Mouse (Mus musculus): ENCODE data around the gene Gm49711. TPM values are rescaled to one million over a fixed set of nuclear protein-coding genes. Genes with fewer than 3 reads are reported as not detected.
A peak's percentile ranks its signal among the peaks of the same experiment; 100 is the strongest.

Gm49711 gene
- 0.30 and 0.32 TPM in 2 replicates for polyA plus RNA-seq (2014; fragmentation: Nextera tagmentation; extraction: Ambion mirVana)

DNA sequence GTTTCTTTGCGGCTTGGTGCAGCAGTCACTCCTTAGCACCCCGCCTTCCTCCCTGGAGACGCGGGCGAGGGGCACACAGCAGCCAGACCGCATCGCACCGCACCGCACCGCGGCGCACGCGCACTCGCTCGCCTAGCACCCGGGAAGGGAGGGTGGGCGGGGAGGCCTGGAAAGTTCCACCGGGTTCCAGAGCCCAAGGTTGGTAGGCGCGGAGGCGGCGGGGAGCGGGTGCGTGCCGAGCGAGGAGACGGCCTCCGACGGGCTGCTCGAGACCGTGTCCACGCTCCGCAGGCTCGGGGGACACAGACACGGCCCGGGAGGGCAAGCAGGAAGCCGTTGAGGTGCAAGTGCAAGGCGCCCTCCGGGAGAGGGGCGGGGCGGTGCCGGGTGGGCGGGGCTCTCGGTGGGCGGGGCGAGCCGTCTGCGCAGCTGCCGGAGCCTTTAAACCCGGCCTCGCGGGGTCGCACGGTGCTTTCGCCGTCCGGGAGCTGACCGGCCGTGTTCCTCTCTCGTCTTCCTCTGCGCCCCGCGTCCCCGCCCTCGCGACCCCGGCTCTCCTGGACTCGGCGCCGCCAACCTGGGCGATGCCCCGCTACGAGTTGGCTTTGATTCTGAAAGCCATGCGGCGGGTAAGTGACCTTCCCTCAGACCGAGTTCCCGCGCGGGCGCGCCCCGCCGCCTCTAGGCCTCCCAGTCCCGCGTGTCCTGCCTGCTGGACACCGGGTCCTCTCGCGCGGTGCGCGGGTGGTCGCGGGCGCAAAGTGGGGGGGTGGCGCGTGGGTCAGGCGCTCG is at the start of gene Gm49711, which contains the start of the genes Mrps6 and Slc5a3:
Gene Gm49711, plus strand, starts transcription at position 465 of the 792 bp plus-strand sequence.
Gene Mrps6, plus strand, starts transcription at position 419 of the 792 bp plus-strand sequence.
Gene Slc5a3, plus strand, starts transcription at position 471 of the 792 bp plus-strand sequence.
- peak within 1 kb of the TSS; percentile 89 for H3K9ac ChIP-seq (ENCODE audit: low read depth, low read length)
- peaks cover 21% of the 10 kb centered on the region for H3K4me1 ChIP-seq (ENCODE audit: control insufficient read depth, insufficient read depth, low read length)
- peaks cover 22% of the 10 kb centered on the region; the same call in 1 of the 2 replicates for H3K36me3 ChIP-seq (ENCODE audit: control insufficient read depth, insufficient read depth, low read length)
- H3K4me2 ChIP-seq (replicated peaks; ENCODE audit: low read depth, low read length) = peak within 1 kb of the TSS; percentile 85
- H3K27ac ChIP-seq (ENCODE audit: low read depth, low read length) = peak within 1 kb of the TSS; percentile 80
- H3K9me3 ChIP-seq (ENCODE audit: control insufficient read depth, low read length) = peaks cover 8% of the 10 kb centered on the region
- H3K27me3 ChIP-seq (ENCODE audit: control insufficient read depth, insufficient read depth, low read length) = no peaks in the 10 kb centered on the region
- WGBS = under 1% methylated on average over 66 of the region's 99 CpGs
- ATAC-seq (ENCODE audit: low FRiP score, low TSS enrichment) = peak; percentile 92
- peak within 1 kb of the TSS; percentile 90 for H3K4me3 ChIP-seq (ENCODE audit: low read length)

DNA sequence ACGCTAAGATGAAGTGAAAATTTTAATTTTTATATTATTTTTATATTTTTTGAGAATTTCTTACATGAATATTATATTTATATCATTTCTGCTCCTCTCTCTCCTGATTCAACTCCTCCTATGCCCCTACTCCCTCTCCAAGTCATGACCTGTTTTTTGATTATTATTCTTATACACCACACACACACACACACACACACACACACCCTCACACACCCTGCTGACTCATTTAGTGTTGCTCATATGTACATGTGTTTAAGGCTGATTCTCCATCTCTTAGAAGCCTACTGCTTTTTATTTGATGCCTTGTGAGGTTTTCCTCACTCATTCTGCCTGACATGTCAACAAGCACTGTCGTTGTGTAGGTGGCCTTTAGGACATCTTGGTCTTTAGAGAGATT is 48.5 kb upstream of the Gm49711 start:
- no peaks in the 10 kb centered on the region for H3K36me3 ChIP-seq (ENCODE audit: control insufficient read depth, insufficient read depth, low read length)
- H3K27ac ChIP-seq (ENCODE audit: low read depth, low read length) = no peak overlapping the region
- no peak overlapping the region for H3K9ac ChIP-seq (ENCODE audit: low read depth, low read length)
- no peak overlapping the region for H3K4me3 ChIP-seq (ENCODE audit: low read length)
- no peaks in the 10 kb centered on the region for H3K4me1 ChIP-seq (ENCODE audit: control insufficient read depth, insufficient read depth, low read length)
- H3K4me2 ChIP-seq (replicated peaks; ENCODE audit: low read depth, low read length) = no peak overlapping the region
- no peaks in the 10 kb centered on the region for H3K9me3 ChIP-seq (ENCODE audit: control insufficient read depth, low read length)
- no peaks in the 10 kb centered on the region for H3K27me3 ChIP-seq (ENCODE audit: control insufficient read depth, insufficient read depth, low read length)
- 87% methylated on average over 2 of the region's 2 CpGs for WGBS
- ATAC-seq (ENCODE audit: low FRiP score, low TSS enrichment) = no peak

DNA sequence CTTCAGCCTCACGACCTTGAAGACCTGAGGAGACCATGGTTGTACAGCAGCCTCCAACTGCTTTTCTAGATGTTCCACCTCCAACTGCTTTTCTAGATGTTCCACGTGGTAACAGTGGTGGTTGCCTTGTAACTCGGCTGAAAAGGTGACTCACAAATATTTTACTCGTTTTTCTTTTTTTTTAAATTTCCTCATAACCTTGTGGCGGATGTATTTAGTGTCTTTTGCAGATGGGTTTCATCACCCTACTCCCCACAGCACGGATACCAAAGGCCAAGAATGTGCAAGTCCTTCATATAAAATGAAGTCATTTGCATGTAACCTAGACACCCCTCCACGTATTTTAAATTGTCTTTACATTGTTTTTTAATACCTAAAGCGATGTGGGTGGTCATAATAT is 41.3 kb upstream of the Gm49711 start:
- Histone ChIP-seq H3K36me3 (ENCODE audit: control insufficient read depth, insufficient read depth, low read length) (no peaks in the 10 kb centered on the region), H3K4me2 (replicated peaks; ENCODE audit: low read depth, low read length) (no peak overlapping the region), H3K4me3 (ENCODE audit: low read length) (no peak overlapping the region), H3K27ac (ENCODE audit: low read depth, low read length) (no peak overlapping the region), H3K4me1 (ENCODE audit: control insufficient read depth, insufficient read depth, low read length) (0 out of 2 replicates have a peak, but pooled peaks cover 9% of the 10 kb centered on the region), H3K9ac (ENCODE audit: low read depth, low read length) (no peak overlapping the region), H3K9me3 (ENCODE audit: control insufficient read depth, low read length) (no peaks in the 10 kb centered on the region), H3K27me3 (ENCODE audit: control insufficient read depth, insufficient read depth, low read length) (no peaks in the 10 kb centered on the region)
- no peak for ATAC-seq (ENCODE audit: low FRiP score, low TSS enrichment)
- 73% methylated on average over 8 of the region's 8 CpGs for WGBS

DNA sequence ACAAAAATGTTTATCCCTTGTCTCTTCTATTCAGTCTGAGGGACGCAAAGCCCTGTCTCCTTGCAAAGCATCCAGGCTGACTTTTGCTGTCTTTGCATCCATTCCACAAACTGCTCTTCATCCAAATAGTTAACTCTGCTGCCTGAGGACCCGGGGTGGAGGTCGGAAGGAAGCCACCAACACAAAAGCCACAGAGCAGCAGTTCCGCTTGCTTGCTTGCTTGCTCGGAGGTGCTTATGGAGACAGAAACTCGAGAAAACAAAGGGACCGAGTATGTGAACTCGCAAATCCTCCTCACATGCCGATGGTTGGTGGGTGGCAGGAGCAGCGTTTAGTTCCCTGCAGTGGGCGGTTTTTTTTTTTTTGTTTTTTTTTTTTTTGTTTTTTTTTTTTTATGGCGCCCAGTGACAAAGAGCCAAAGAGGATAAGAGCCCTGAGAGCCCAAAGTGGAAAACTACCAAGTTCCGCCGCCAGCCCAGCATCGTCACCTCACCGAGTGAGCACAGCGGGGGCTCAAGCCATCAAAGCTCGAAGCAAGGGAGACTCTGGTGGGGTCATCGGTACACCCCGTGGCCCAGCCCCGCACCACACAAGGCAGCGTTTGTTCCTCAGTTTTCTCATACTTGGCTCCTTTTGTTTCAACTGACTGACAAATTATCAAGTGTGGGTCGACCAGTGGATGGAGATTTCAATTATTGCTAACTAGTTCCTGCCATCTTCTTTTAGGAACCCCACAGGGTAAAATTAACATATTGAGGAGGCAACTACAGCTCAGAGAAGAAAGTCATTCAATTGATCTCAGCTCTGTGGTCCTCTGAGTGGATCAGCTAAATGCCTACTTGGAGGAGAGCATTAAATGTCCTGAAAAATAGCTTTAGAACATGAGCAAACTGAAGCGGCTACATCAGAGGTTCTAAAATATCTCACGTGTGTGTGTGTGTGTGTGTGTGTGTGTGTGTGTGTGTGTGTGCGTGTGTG is 38.7 kb upstream of the Gm49711 start:
- ATAC-seq (ENCODE audit: low FRiP score, low TSS enrichment) = peak; percentile 74; the same call in 1 of the 2 replicates
- WGBS = 8% methylated on average over 26 of the region's 26 CpGs
- H3K4me3 ChIP-seq (ENCODE audit: low read length) = peak overlapping the region; percentile 35
- 0 out of 2 replicates have a peak overlapping the region, but pooled peaks have one; percentile 52 for H3K27ac ChIP-seq (ENCODE audit: low read depth, low read length)
- peak overlapping the region; percentile 40 for H3K9ac ChIP-seq (ENCODE audit: low read depth, low read length)
- no peaks in the 10 kb centered on the region for H3K36me3 ChIP-seq (ENCODE audit: control insufficient read depth, insufficient read depth, low read length)
- H3K4me1 ChIP-seq (ENCODE audit: control insufficient read depth, insufficient read depth, low read length) = 0 out of 2 replicates have a peak, but pooled peaks cover 9% of the 10 kb centered on the region
- no peaks in the 10 kb centered on the region for H3K27me3 ChIP-seq (ENCODE audit: control insufficient read depth, insufficient read depth, low read length)
- peak overlapping the region; percentile 37 for H3K4me2 ChIP-seq (replicated peaks; ENCODE audit: low read depth, low read length)
- no peaks in the 10 kb centered on the region for H3K9me3 ChIP-seq (ENCODE audit: control insufficient read depth, low read length)

DNA sequence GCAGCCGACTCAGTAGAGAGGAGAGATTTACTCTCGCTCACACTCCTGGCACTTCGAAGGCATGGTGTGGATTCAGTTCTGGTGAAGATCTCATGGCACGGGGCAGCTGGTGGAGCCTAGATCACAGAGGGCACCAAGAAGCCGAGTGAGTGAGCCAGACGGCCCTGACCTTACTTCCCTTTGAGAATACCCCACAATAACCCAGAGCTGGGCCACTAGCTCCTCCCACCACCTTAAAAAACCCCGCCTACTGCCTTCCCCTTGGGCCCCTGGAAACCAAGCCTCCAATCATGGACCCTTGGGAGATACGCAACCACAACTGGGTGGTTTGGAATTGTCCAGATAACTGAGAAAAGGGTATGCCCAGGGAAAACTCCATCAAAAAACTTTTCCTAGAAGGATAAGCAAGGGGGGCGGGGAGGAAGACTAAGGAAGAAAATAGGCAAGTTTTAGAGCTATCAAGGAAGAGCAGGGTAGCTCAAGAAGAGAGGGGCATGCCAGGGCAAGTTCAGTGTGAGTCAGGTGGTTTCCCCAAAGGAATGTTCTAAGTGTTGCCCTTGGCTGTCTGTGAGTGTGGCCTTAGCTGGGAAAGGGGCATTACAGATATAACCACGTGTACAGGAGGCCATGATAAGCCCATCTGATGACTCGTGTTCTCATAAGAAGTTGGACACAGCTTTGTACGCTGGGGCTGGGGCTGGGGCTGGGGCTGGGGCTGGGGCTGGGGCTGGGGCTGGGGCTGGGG is 36.3 kb upstream of the Gm49711 start:
- Histone ChIP-seq H3K9me3 (ENCODE audit: control insufficient read depth, low read length) (no peaks in the 10 kb centered on the region), H3K27me3 (ENCODE audit: control insufficient read depth, insufficient read depth, low read length) (no peaks in the 10 kb centered on the region), H3K4me2 (replicated peaks; ENCODE audit: low read depth, low read length) (no peak overlapping the region), H3K9ac (ENCODE audit: low read depth, low read length) (no peak overlapping the region), H3K4me1 (ENCODE audit: control insufficient read depth, insufficient read depth, low read length) (0 out of 2 replicates have a peak, but pooled peaks cover 9% of the 10 kb centered on the region), H3K27ac (ENCODE audit: low read depth, low read length) (no peak overlapping the region), H3K4me3 (ENCODE audit: low read length) (no peak overlapping the region), H3K36me3 (ENCODE audit: control insufficient read depth, insufficient read depth, low read length) (no peaks in the 10 kb centered on the region)
- no peak for ATAC-seq (ENCODE audit: low FRiP score, low TSS enrichment)
- 88% methylated on average over 12 of the region's 12 CpGs for WGBS

GRCm38 (mm10) chr16:92022494-92023283 is 35.4 kb upstream of the Gm49711 start:
- WGBS = 75% methylated on average over 20 of the region's 20 CpGs
- H3K4me1 ChIP-seq (ENCODE audit: control insufficient read depth, insufficient read depth, low read length) = 0 out of 2 replicates have a peak, but pooled peaks cover 9% of the 10 kb centered on the region
- no peaks in the 10 kb centered on the region for H3K36me3 ChIP-seq (ENCODE audit: control insufficient read depth, insufficient read depth, low read length)
- H3K4me2 ChIP-seq (replicated peaks; ENCODE audit: low read depth, low read length) = no peak overlapping the region
- no peak overlapping the region for H3K4me3 ChIP-seq (ENCODE audit: low read length)
- no peak overlapping the region for H3K27ac ChIP-seq (ENCODE audit: low read depth, low read length)
- no peaks in the 10 kb centered on the region for H3K27me3 ChIP-seq (ENCODE audit: control insufficient read depth, insufficient read depth, low read length)
- no peak for ATAC-seq (ENCODE audit: low FRiP score, low TSS enrichment)
- no peaks in the 10 kb centered on the region for H3K9me3 ChIP-seq (ENCODE audit: control insufficient read depth, low read length)
- no peak overlapping the region for H3K9ac ChIP-seq (ENCODE audit: low read depth, low read length)

DNA sequence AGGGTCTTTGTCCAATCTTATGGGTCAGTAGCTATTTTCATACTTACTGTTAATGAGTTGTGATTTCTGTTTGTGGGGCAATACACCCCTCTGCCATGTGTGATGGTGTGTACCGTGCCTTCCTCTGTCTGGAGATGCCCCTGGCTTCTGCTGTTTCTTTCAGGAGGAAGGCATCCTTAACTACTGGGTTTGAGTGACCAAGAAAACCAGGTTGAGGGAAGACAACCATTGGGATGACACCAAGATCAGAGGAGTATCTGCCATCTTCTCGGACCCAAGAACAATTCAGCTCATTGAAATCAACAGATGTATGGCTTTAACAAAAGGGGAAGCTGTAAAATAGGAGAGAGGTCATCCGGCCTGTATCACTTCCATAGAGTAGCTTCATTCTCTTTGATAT is 24.8 kb upstream of the Gm49711 start:
- no peak overlapping the region for H3K9ac ChIP-seq (ENCODE audit: low read depth, low read length)
- WGBS = 95% methylated on average over 3 of the region's 3 CpGs
- no peak overlapping the region for H3K27ac ChIP-seq (ENCODE audit: low read depth, low read length)
- no peaks in the 10 kb centered on the region for H3K27me3 ChIP-seq (ENCODE audit: control insufficient read depth, insufficient read depth, low read length)
- no peak for ATAC-seq (ENCODE audit: low FRiP score, low TSS enrichment)
- 0 out of 2 replicates have a peak, but pooled peaks cover 3% of the 10 kb centered on the region for H3K4me1 ChIP-seq (ENCODE audit: control insufficient read depth, insufficient read depth, low read length)
- no peak overlapping the region for H3K4me2 ChIP-seq (replicated peaks; ENCODE audit: low read depth, low read length)
- H3K4me3 ChIP-seq (ENCODE audit: low read length) = no peak overlapping the region
- H3K36me3 ChIP-seq (ENCODE audit: control insufficient read depth, insufficient read depth, low read length) = no peaks in the 10 kb centered on the region
- H3K9me3 ChIP-seq (ENCODE audit: control insufficient read depth, low read length) = no peaks in the 10 kb centered on the region

Measured in kidney, embryonic 14.5 days (tissue).